In genomic region chr6:120274887-120275286, GRCm38 (mm10) we compare ENCODE assay signal across 14 mouse cellular contexts. TPM values are rescaled to one million over a fixed set of nuclear protein-coding genes. Genes with fewer than 3 reads are reported as not detected.
DNase-seq lines count a peak whose midpoint lies in the region; ATAC-seq and TF ChIP-seq lines count a peak whose summit lies in the region.
"Had no signal": no experiment of that assay in that cellular context is flagged by ENCODE, and none has a peak within 500 bp of the region (broad histone marks: within the 10 kb centered on the region; RNA-seq: fewer than 3 reads in every experiment).

No protein-coding gene starts in this region.

- H3K9me3 ChIP-seq in embryonic facial prominence, embryonic 14.5 days (ENCODE audit: control insufficient read depth, low read length) = no peaks in the 10 kb centered on the region
- no peaks in the 10 kb centered on the region for H3K9me3 ChIP-seq in limb, embryonic 13.5 days
- H3K9me3 ChIP-seq: liver, embryonic 15.5 days had no signal

- peak overlapping the region; percentile 11; the same call in 1 of the 2 replicates for H3K4me2 ChIP-seq in embryonic facial prominence, embryonic 14.5 days (ENCODE audit: low read depth, low read length)
- no peak overlapping the region for H3K4me2 ChIP-seq in limb, embryonic 13.5 days (replicated peaks)
- H3K4me2 ChIP-seq: hindbrain, embryonic 14.5 days; liver, embryonic 15.5 days had no signal

- H3K4me3 ChIP-seq in layer of hippocampus, adult 2 months = no peak overlapping the region
- no peak overlapping the region for H3K4me3 ChIP-seq in embryonic facial prominence, embryonic 14.5 days (ENCODE audit: low read depth, low read length)
- no peak overlapping the region for H3K4me3 ChIP-seq in limb, embryonic 13.5 days
- H3K4me3 ChIP-seq: erythroblast, embryonic 14.5 days; liver, embryonic 15.5 days had no signal

- DNase-seq in layer of hippocampus, adult 9-11 months = peak; percentile 29
- no peak for DNase-seq in layer of hippocampus, adult 2 months (ENCODE audit: low spot score in 2 of 2)
- DNase-seq in embryonic facial prominence, embryonic 14.5 days (ENCODE audit: low spot score) = peak; percentile 61
- DNase-seq in heart, adult 9 months (ENCODE audit: low spot score in 2 of 2) = peak; percentile 52 to 54
- no peak for DNase-seq in cerebellum, postnatal 4 days (ENCODE audit: low spot score in 2 of 2)
- DNase-seq in spleen, postnatal 36 days (ENCODE audit: low spot score in 2 of 2) = no peak
- DNase-seq in left cerebral cortex, adult 11 months (ENCODE audit: low spot score) = no peak

- TF ChIP-seq CTCF in layer of hippocampus, adult 2 months (conservative IDR thresholded peaks at IDR 0.05) = no peak

- no peaks in the 10 kb centered on the region for H3K36me3 ChIP-seq in embryonic facial prominence, embryonic 14.5 days (ENCODE audit: control insufficient read depth, insufficient read depth, low read length)
- no peaks in the 10 kb centered on the region for H3K36me3 ChIP-seq in limb, embryonic 13.5 days
- H3K36me3 ChIP-seq: liver, embryonic 15.5 days had no signal

- peak; percentile 65 for ATAC-seq in embryonic facial prominence, embryonic 14.5 days (ENCODE audit: low read depth)
- ATAC-seq in limb, embryonic 13.5 days (ENCODE audit: low FRiP score, low read depth) = peak; percentile 72

- 37% methylated on average over 3 of the region's 4 CpGs for WGBS in embryonic facial prominence, embryonic 14.5 days
- WGBS in limb, embryonic 13.5 days = 36% methylated on average over 4 of the region's 4 CpGs

- no peak overlapping the region for H3K27ac ChIP-seq in layer of hippocampus, adult 2 months
- H3K27ac ChIP-seq in embryonic facial prominence, embryonic 14.5 days (replicated peaks; ENCODE audit: low read depth, low read length) = no peak overlapping the region; the same call in 1 of the 2 replicates
- peak overlapping the region; percentile 22; the same call in 1 of the 2 replicates for H3K27ac ChIP-seq in limb, embryonic 13.5 days
- H3K27ac ChIP-seq: hindbrain, embryonic 14.5 days; liver, embryonic 15.5 days had no signal

- no peaks in the 10 kb centered on the region for H3K4me1 ChIP-seq in embryonic facial prominence, embryonic 14.5 days (ENCODE audit: control insufficient read depth, insufficient read depth, low read length)
- H3K4me1 ChIP-seq in limb, embryonic 13.5 days = peaks cover 14% of the 10 kb centered on the region
- H3K4me1 ChIP-seq: liver, embryonic 15.5 days had no signal

- H3K9ac ChIP-seq in embryonic facial prominence, embryonic 14.5 days (ENCODE audit: low read depth, low read length) = no peak overlapping the region
- H3K9ac ChIP-seq in limb, embryonic 13.5 days = no peak overlapping the region
- H3K9ac ChIP-seq: hindbrain, embryonic 14.5 days; liver, embryonic 15.5 days had no signal

- no peaks in the 10 kb centered on the region for H3K27me3 ChIP-seq in embryonic facial prominence, embryonic 14.5 days (replicated peaks; ENCODE audit: control insufficient read depth, insufficient read depth, low read length)
- no peaks in the 10 kb centered on the region for H3K27me3 ChIP-seq in limb, embryonic 13.5 days

RNA-seq across cellular contexts. Expression of gene D330020A13Rik, which starts 19.3 kb away (rescaled TPM):
- not detected for total RNA-seq in layer of hippocampus, adult 2 months (2021)
- polyA plus RNA-seq in embryonic facial prominence, embryonic 14.5 days (2014; fragmentation: Nextera tagmentation; extraction: Ambion mirVana) = 0.46 and 0.71 TPM in 2 replicates
- polyA plus RNA-seq in limb, embryonic 13.5 days (2015; fragmentation: Nextera tagmentation; extraction: Ambion mirVana) = 0.61 and 0.72 TPM in 2 replicates
- total RNA-seq: CH12.LX; layer of hippocampus, adult 8-10 months; monocyte, adult 5-6 weeks had no signal
- polyA plus RNA-seq: erythroblast, embryonic 14.5 days; hindbrain, embryonic 14.5 days; liver, embryonic 15.5 days had no signal

RNA-seq across cellular contexts. Expression of gene B4galnt3, which starts 19.5 kb away (rescaled TPM):
- under 1 TPM; 0.15 to 0.67 TPM for total RNA-seq in layer of hippocampus, adult 2 months (2021)
- 1.1 and 1.3 TPM in 2 replicates for polyA plus RNA-seq in embryonic facial prominence, embryonic 14.5 days (2014; fragmentation: Nextera tagmentation; extraction: Ambion mirVana)
- polyA plus RNA-seq in limb, embryonic 13.5 days (2015; fragmentation: Nextera tagmentation; extraction: Ambion mirVana) = 0.75 and 0.80 TPM in 2 replicates
- total RNA-seq: monocyte, adult 5-6 weeks had no signal

Comparison
In these comparisons a context has a peak if more than half of its experiments do, and no peak if none do; other contexts are left out.
1. DNase-seq: peak in layer of hippocampus, adult 9-11 months (single experiment), embryonic facial prominence, embryonic 14.5 days (single experiment) and heart, adult 9 months (2 of 2); none in layer of hippocampus, adult 2 months (0 of 2), cerebellum, postnatal 4 days (0 of 2), spleen, postnatal 36 days (0 of 2) and left cerebral cortex, adult 11 months (single experiment).